Mouse (Mus musculus) neural tube, embryonic 13.5 days (tissue): ENCODE results near the gene Ankrd65. TPM values are rescaled to one million over a fixed set of nuclear protein-coding genes. Genes with fewer than 3 reads are reported as not detected.
"Not testable (repeated sequence)": the region's sequence is repeated elsewhere in the genome, so short reads cannot be mapped to it uniquely, and the experiment has no call there.

Source experiments
- ATAC-seq: fragments of 200-750 bp; cut with Nextera tagmentation; 2 replicates; pipeline ENCODE4 v1.8.0; 2017; ENCODE audit warnings: low read depth, mild to moderate bottlenecking, moderate TSS enrichment, moderate library complexity
- H3K27ac ChIP-seq: fragments of 300-500 bp; sonication (generic); replicated peaks from 2 replicates; pipeline ENCODE4 v1.5.1; 2015; ENCODE audit warnings: moderate library complexity, mild to moderate bottlenecking, inconsistent platforms
- H3K27me3 ChIP-seq: fragments of 300-500 bp; sonication (generic); 2 replicates; pipeline ENCODE4 v1.6.1; 2015; ENCODE audit warnings: mild to moderate bottlenecking, inconsistent platforms
- H3K36me3 ChIP-seq: fragments of 300-500 bp; sonication (generic); 2 replicates; pipeline ENCODE4 v1.6.1; 2015; ENCODE audit warnings: mild to moderate bottlenecking, inconsistent platforms
- H3K4me1 ChIP-seq: fragments of 300-500 bp; sonication (generic); replicated peaks from 2 replicates; pipeline ENCODE4 v1.6.1; 2015; ENCODE audit warnings: inconsistent platforms
- H3K4me2 ChIP-seq: fragments of 300-500 bp; sonication (generic); 2 replicates; pipeline ENCODE4 v1.6.1; 2015; ENCODE audit warnings: inconsistent platforms, mild to moderate bottlenecking, moderate library complexity
- H3K4me3 ChIP-seq: fragments of 300-500 bp; sonication (generic); 2 replicates; pipeline ENCODE4 v1.5.1; 2015; ENCODE audit warnings: mild to moderate bottlenecking, inconsistent platforms
- H3K9ac ChIP-seq: fragments of 300-500 bp; sonication (generic); 2 replicates; pipeline ENCODE4 v1.6.1; 2015; ENCODE audit warnings: moderate library complexity, mild to moderate bottlenecking, inconsistent platforms
- H3K9me3 ChIP-seq: fragments of 300-500 bp; sonication (generic); 2 replicates; pipeline ENCODE4 v1.6.1; 2016; ENCODE audit warnings: inconsistent platforms
- WGBS: fragments of 180-500 bp; shearing (Covaris S2); methylation state at CpG from one replicate; pipeline ENCODE4 v1.1.7; 2015; 5-methylcytosine and 5-hydroxymethylcytosine counted together
- polyA plus RNA-seq: library from polyadenylated mRNA; unstranded; fragments of >200 nt; fragmentation: Nextera tagmentation; extraction: Ambion mirVana; gene quantifications from 2 replicates; pipeline ENCODE4 v1.2.1, GENCODE M21; 2015

Gene Ankrd65
- polyA plus RNA-seq, 1 experiment from 2014 or later: not detected

DNA sequence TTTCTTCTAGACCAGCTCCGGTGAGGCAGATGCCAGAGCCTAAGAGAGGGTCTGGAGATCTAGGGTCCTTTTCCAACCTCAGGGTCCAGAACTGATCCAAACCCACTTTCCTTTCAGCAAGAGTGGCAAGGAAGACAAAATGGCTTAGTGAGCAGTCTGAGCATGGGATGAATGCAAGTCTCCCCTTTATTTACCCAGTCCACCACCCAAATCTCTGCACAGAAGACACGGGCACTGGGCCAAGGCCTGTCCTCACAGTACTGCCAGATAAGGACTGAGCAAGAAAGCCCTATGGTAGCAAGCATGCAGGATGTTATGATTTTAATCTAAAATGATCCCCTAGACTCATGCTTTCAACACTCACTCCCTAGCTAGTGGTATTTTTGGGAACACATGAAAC, 12.4 kb upstream of the Ankrd65 start:
- no peak for ATAC-seq
- Histone ChIP-seq H3K4me2 (no peak overlapping the region), H3K9ac (no peak overlapping the region), H3K4me1 (peaks cover 28% of the 10 kb centered on the region), H3K27ac (no peak overlapping the region), H3K9me3 (no peaks in the 10 kb centered on the region), H3K4me3 (no peak overlapping the region), H3K36me3 (no peaks in the 10 kb centered on the region), H3K27me3 (peaks cover 22% of the 10 kb centered on the region)
- 86% methylated on average over 2 of the region's 2 CpGs for WGBS

DNA sequence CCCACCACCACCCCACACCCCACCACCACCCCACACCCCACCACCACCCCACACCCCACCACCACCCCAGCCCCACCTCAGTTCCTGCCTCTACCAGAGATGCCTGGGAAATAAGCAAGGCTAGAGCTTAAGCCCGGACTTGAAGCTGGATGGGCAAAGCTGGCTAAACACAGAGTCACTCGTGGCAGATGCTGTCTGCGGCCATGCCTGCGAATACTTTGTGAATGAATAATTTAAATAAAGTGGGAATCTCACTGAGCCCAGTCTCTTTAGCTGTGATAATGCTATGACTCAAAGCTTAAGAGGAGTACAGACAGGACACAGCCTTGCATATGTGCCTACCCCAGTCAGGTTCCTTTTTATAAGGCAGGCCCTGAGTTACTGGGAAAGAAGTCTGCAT, 10.7 kb upstream of the Ankrd65 start:
- H3K9me3 ChIP-seq: no peaks in the 10 kb centered on the region
- no peak for ATAC-seq
- no peak overlapping the region for H3K4me2 ChIP-seq
- WGBS: 71% methylated on average over 4 of the region's 4 CpGs
- no peaks in the 10 kb centered on the region for H3K36me3 ChIP-seq
- H3K27me3 ChIP-seq: peaks cover 11% of the 10 kb centered on the region; the same call in 1 of the 2 replicates
- peaks cover 23% of the 10 kb centered on the region for H3K4me1 ChIP-seq
- H3K4me3 ChIP-seq: no peak overlapping the region
- no peak overlapping the region for H3K9ac ChIP-seq
- no peak overlapping the region for H3K27ac ChIP-seq

GRCm38 (mm10) chr4:155780895-155781294, 9.3 kb upstream of the Ankrd65 start:
- Histone ChIP-seq H3K4me1 (peaks cover 19% of the 10 kb centered on the region), H3K4me3 (no peak overlapping the region), H3K27ac (peak overlapping the region; percentile 61), H3K27me3 (peaks cover 1% of the 10 kb centered on the region; the same call in 1 of the 2 replicates), H3K4me2 (no peak overlapping the region), H3K9me3 (no peaks in the 10 kb centered on the region), H3K36me3 (no peaks in the 10 kb centered on the region), H3K9ac (no peak overlapping the region)
- WGBS: 27% methylated on average over 6 of the region's 6 CpGs
- ATAC-seq: no peak

- no peaks in the 10 kb centered on the region for H3K27me3 ChIP-seq
- ATAC-seq: no peak
- H3K4me3 ChIP-seq: peak overlapping the region; percentile 57
- H3K27ac ChIP-seq: peak overlapping the region; percentile 88
- H3K9ac ChIP-seq: peak overlapping the region; percentile 82
- H3K9me3 ChIP-seq: no peaks in the 10 kb centered on the region
- WGBS: 39% methylated on average over 16 of the region's 16 CpGs
- no peaks in the 10 kb centered on the region for H3K36me3 ChIP-seq
- H3K4me2 ChIP-seq: peak overlapping the region; percentile 70
- peaks cover 18% of the 10 kb centered on the region for H3K4me1 ChIP-seq
These were observed 6.7 kb upstream of the Ankrd65 start for GRCm38 (mm10) chr4:155783486-155784080.

GRCm38 (mm10) chr4:155784081-155784701, 6.0 kb upstream of the Ankrd65 start:
- peak; percentile 87 for ATAC-seq
- Histone ChIP-seq H3K4me1 (peaks cover 18% of the 10 kb centered on the region), H3K36me3 (no peaks in the 10 kb centered on the region), H3K27ac (peak overlapping the region; percentile 88), H3K4me2 (peak overlapping the region; percentile 70), H3K4me3 (peak overlapping the region; percentile 57), H3K27me3 (no peaks in the 10 kb centered on the region), H3K9me3 (no peaks in the 10 kb centered on the region), H3K9ac (peak overlapping the region; percentile 82)
- WGBS: under 1% methylated on average over 52 of the region's 52 CpGs

DNA sequence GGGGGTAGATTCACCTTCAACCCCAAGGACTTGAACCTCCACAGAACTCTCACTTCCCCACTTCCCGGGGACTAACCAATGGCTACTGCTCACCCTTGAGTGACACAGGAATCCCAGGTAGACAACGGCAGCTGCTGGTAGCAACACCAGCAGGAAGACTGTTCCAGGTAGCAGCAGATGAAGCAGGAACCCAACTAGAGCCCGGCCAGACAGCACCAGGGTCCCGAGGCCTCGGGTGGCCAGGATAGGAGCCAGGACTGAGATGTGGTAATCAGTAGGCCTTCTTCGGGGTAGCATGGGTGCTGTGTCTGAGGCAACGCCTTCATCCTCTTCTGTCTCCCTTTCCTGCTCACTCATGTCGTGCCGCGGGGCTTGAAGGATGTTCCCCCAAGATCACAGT, 5.0 kb upstream of the Ankrd65 start:
- no peak overlapping the region for H3K4me3 ChIP-seq
- H3K36me3 ChIP-seq: no peaks in the 10 kb centered on the region
- no peaks in the 10 kb centered on the region for H3K27me3 ChIP-seq
- peaks cover 18% of the 10 kb centered on the region for H3K4me1 ChIP-seq
- 0 out of 2 replicates have a peak, but pooled peaks have one; percentile 8 for ATAC-seq
- no peak overlapping the region for H3K4me2 ChIP-seq
- H3K9ac ChIP-seq: peak overlapping the region; percentile 82; the same call in 1 of the 2 replicates
- 83% methylated on average over 10 of the region's 10 CpGs for WGBS
- no peaks in the 10 kb centered on the region for H3K9me3 ChIP-seq
- no peak overlapping the region for H3K27ac ChIP-seq

GRCm38 (mm10) chr4:155785819-155786218, 4.4 kb upstream of the Ankrd65 start, which contains the start of gene Tmem88b:
Gene Tmem88b (minus strand): TSS chr4:155785874.
- Histone ChIP-seq H3K27ac (no peak within 1 kb of the TSS), H3K27me3 (no peaks in the 10 kb centered on the region), H3K9me3 (no peaks in the 10 kb centered on the region), H3K36me3 (no peaks in the 10 kb centered on the region), H3K4me3 (peak within 1 kb of the TSS; percentile 57), H3K9ac (peak within 1 kb of the TSS; percentile 82), H3K4me1 (peaks cover 18% of the 10 kb centered on the region), H3K4me2 (peak within 1 kb of the TSS; percentile 70)
- no peak for ATAC-seq
- WGBS: 67% methylated on average over 5 of the region's 5 CpGs

DNA sequence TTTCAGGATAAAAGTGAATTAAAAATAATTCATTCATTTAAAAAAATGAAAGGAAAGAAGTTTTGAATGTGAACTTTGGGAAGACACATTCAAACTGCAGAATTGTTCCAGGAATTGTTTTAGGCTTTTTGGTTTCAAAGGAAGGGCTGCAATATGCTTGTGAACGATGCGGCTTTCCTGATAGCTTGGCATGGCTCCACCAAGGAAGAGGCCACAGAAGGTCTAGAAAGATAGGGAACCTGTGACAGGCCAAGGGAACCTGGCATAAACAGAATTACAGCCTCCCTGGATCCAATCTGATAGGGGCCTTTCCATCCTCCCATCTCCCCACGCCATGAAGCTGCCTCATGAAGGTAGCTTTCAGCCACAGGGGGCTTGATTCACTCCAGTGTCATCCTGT, 1.9 kb upstream of the Ankrd65 start:
- H3K9ac ChIP-seq: no peak overlapping the region
- 74% methylated on average over 3 of the region's 3 CpGs for WGBS
- H3K4me2 ChIP-seq: no peak overlapping the region
- H3K4me1 ChIP-seq: peaks cover 17% of the 10 kb centered on the region
- no peak for ATAC-seq
- no peaks in the 10 kb centered on the region for H3K9me3 ChIP-seq
- no peak overlapping the region for H3K4me3 ChIP-seq
- H3K27ac ChIP-seq: no peak overlapping the region
- no peaks in the 10 kb centered on the region for H3K36me3 ChIP-seq
- no peaks in the 10 kb centered on the region for H3K27me3 ChIP-seq

- WGBS: 83% methylated on average over 4 of the region's 4 CpGs
- not testable (repeated sequence) for H3K4me3 ChIP-seq, H3K9ac ChIP-seq, H3K27ac ChIP-seq, ATAC-seq, H3K4me2 ChIP-seq, H3K36me3 ChIP-seq, H3K27me3 ChIP-seq, H3K9me3 ChIP-seq
- peaks cover 12% of the 10 kb centered on the region; the same call in 1 of the 2 replicates for H3K4me1 ChIP-seq
These were observed 1.4 kb upstream of the Ankrd65 start for GRCm38 (mm10) chr4:155788833-155789232.

DNA sequence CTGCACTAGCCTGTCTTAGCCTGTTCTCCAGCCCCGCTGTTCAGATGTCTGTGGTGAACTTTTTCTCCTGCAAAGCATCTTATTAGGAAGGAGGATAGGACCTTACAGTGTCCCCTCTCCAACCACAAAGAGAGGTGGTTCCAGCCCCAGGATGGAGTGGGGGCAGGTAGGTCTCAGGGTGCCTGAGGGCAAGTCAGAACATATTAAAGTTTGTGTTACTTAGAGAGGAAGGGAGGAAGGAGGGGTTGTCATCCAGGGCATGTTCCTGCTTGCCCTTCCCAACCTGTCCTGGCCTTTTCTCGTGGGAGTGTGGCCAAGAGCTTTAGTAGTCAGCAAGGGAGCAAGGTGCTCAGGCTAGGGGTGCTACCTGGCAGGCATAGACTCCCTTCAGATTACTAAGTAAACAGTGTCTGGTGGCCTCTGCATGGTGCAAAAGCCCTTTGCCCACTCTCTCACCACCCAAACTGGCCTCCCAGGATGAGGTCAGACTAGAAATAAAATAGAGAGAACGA, 467 bp downstream of the Ankrd65 start:
- no peak for ATAC-seq
- Histone ChIP-seq H3K27ac (no peak overlapping the region), H3K4me1 (no peaks in the 10 kb centered on the region), H3K9ac (no peak overlapping the region), H3K4me2 (no peak overlapping the region), H3K9me3 (no peaks in the 10 kb centered on the region), H3K36me3 (no peaks in the 10 kb centered on the region), H3K27me3 (no peaks in the 10 kb centered on the region), H3K4me3 (no peak overlapping the region)
- WGBS: 68% methylated on average over 3 of the region's 3 CpGs

- ATAC-seq: no peak
- Histone ChIP-seq H3K9me3 (no peaks in the 10 kb centered on the region), H3K9ac (no peak overlapping the region), H3K27ac (no peak overlapping the region), H3K27me3 (no peaks in the 10 kb centered on the region), H3K4me3 (no peak overlapping the region), H3K4me1 (no peaks in the 10 kb centered on the region), H3K36me3 (no peaks in the 10 kb centered on the region), H3K4me2 (no peak overlapping the region)
- 77% methylated on average over 24 of the region's 24 CpGs for WGBS
These were observed 1.1 kb downstream of the Ankrd65 start for GRCm38 (mm10) chr4:155791240-155791933.

GRCm38 (mm10) chr4:155793730-155794129, 3.5 kb downstream of the Ankrd65 start:
- no peaks in the 10 kb centered on the region for H3K27me3 ChIP-seq
- H3K9me3 ChIP-seq: no peaks in the 10 kb centered on the region
- H3K4me2 ChIP-seq: no peak overlapping the region
- no peak overlapping the region for H3K4me3 ChIP-seq
- no peak overlapping the region for H3K9ac ChIP-seq
- WGBS: 83% methylated on average over 2 of the region's 2 CpGs
- H3K36me3 ChIP-seq: no peaks in the 10 kb centered on the region
- no peak overlapping the region for H3K27ac ChIP-seq
- no peak for ATAC-seq
- H3K4me1 ChIP-seq: no peaks in the 10 kb centered on the region
